Mouse (Mus musculus) midbrain, postnatal 0 days (tissue): ENCODE data around the gene Clec3b. TPM values are rescaled to one million over a fixed set of nuclear protein-coding genes. Genes with fewer than 3 reads are reported as not detected.
A peak's percentile ranks its signal among the peaks of the same experiment; 100 is the strongest.

Experiments used
- ATAC-seq: fragments of 200-750 bp; cut with Nextera tagmentation; 2 replicates; pipeline ENCODE4 v1.8.0; 2017; ENCODE audit warnings: moderate number of reproducible peaks, mild to moderate bottlenecking, moderate TSS enrichment, moderate library complexity; ENCODE audit not compliant: low FRiP score
- DNase-seq: peaks from one replicate; pipeline ENCODE4 v3.0.0-alpha.2; 2015; ENCODE audit warnings: low spot score
- H3K27ac ChIP-seq: fragments of 300-500 bp; sonication (generic); 2 replicates; pipeline ENCODE4 v1.5.1; 2014; ENCODE audit warnings: low read depth, mild to moderate bottlenecking, low read length, mixed read lengths
- H3K27me3 ChIP-seq: fragments of 300-500 bp; sonication (generic); 2 replicates; pipeline ENCODE4 v1.6.1; 2014; ENCODE audit warnings: low read length, control low read depth, mixed read lengths; ENCODE audit not compliant: insufficient read depth
- H3K36me3 ChIP-seq: fragments of 300-500 bp; sonication (generic); 2 replicates; pipeline ENCODE4 v1.6.1; 2014; ENCODE audit warnings: low read length, control low read depth, mixed read lengths; ENCODE audit not compliant: insufficient read depth
- H3K4me1 ChIP-seq: fragments of 300-500 bp; sonication (generic); 2 replicates; pipeline ENCODE4 v1.6.1; 2014; ENCODE audit warnings: mild to moderate bottlenecking, control low read depth, antibody characterized with exemption, low read length, mixed read lengths; ENCODE audit not compliant: insufficient read depth
- H3K4me2 ChIP-seq: fragments of 300-500 bp; sonication (generic); 2 replicates; pipeline ENCODE4 v1.6.1; 2014; ENCODE audit warnings: low read depth, mild to moderate bottlenecking, low read length, mixed read lengths; ENCODE audit not compliant: poor library complexity, severe bottlenecking
- H3K4me3 ChIP-seq: fragments of 300-500 bp; sonication (generic); 2 replicates; pipeline ENCODE4 v1.5.1; 2014; ENCODE audit warnings: low read depth, mild to moderate bottlenecking, low read length, moderate library complexity
- H3K9ac ChIP-seq: fragments of 300-500 bp; sonication (generic); replicated peaks from 2 replicates; pipeline ENCODE4 v1.6.1; 2014; ENCODE audit warnings: mild to moderate bottlenecking, low read length, moderate library complexity, mixed read lengths; ENCODE audit not compliant: poor library complexity, severe bottlenecking
- H3K9me3 ChIP-seq: fragments of 300-500 bp; sonication (generic); 2 replicates; pipeline ENCODE4 v1.6.1; 2016; ENCODE audit warnings: low read length, control low read depth
- CTCF ChIP-seq: IDR thresholded peaks from 2 replicates; pipeline ENCODE4 v1.5.1; 2016; ENCODE audit warnings: antibody characterized with exemption, mild to moderate bottlenecking
- WGBS: fragments of 180-500 bp; shearing (Covaris S2); extraction: QIAGEN DNeasy Blood & Tissue Kit; methylation state at CpG from one replicate; pipeline ENCODE4 v1.1.7; 2014; 5-methylcytosine and 5-hydroxymethylcytosine counted together
- polyA plus RNA-seq: library from polyadenylated mRNA; unstranded; fragments of >200 nt; fragmentation: Nextera tagmentation; extraction: Ambion mirVana; gene quantifications from 2 replicates; pipeline ENCODE4 v1.2.1, GENCODE M21; 2015
- total RNA-seq: library from RNA; depleted of rRNA; stranded (reverse); fragments of >200 nt; gene quantifications from 2 replicates; pipeline ENCODE4 v1.2.3, GENCODE M21; 2014

The Clec3b gene
- total and polyA plus RNA-seq, 2 experiments from 2014 or later: 1.3 to 4.9 TPM

GRCm38 (mm10) chr9:123139887-123140614 is 10.7 kb upstream of the Clec3b start:
- H3K36me3 ChIP-seq: peaks cover 28% of the 10 kb centered on the region
- H3K9ac ChIP-seq: no peak overlapping the region
- H3K4me3 ChIP-seq: no peak overlapping the region
- H3K4me1 ChIP-seq: no peaks in the 10 kb centered on the region
- 69% methylated on average over 4 of the region's 4 CpGs for WGBS
- ATAC-seq: no peak
- no peak for DNase-seq
- H3K9me3 ChIP-seq: no peaks in the 10 kb centered on the region
- peak overlapping the region; percentile 14; the same call in 1 of the 2 replicates for H3K27ac ChIP-seq
- no peak overlapping the region for H3K4me2 ChIP-seq
- no peaks in the 10 kb centered on the region for H3K27me3 ChIP-seq
- TF ChIP-seq CTCF: no peak

DNA sequence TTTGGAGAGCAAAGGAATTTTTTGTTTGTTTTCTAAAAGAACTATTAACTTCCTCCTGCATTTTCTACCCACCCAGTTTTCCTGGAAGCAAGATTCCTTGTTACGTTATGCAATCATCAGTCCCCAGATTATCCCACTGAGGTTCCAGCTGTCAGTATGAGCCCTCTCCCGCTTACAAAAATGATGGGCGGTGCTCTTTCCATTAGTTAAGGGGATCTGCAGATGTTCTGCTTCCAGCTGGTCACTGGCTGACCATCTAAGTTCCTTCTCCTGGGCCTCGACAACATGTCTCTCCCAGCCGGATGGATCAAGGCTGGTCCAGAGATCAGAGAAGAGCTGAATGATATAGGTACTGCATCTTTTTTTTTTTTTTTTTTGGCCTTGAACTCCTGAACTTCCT is 2.3 kb upstream of the Clec3b start:
- Histone ChIP-seq H3K27me3 (no peaks in the 10 kb centered on the region), H3K4me3 (no peak overlapping the region), H3K4me2 (no peak overlapping the region), H3K9me3 (no peaks in the 10 kb centered on the region), H3K9ac (no peak overlapping the region), H3K36me3 (no peaks in the 10 kb centered on the region), H3K4me1 (no peaks in the 10 kb centered on the region), H3K27ac (no peak overlapping the region)
- ATAC-seq (no peak), DNase-seq (no peak)
- WGBS: 81% methylated on average over 5 of the region's 5 CpGs
- TF ChIP-seq CTCF: no peak

DNA sequence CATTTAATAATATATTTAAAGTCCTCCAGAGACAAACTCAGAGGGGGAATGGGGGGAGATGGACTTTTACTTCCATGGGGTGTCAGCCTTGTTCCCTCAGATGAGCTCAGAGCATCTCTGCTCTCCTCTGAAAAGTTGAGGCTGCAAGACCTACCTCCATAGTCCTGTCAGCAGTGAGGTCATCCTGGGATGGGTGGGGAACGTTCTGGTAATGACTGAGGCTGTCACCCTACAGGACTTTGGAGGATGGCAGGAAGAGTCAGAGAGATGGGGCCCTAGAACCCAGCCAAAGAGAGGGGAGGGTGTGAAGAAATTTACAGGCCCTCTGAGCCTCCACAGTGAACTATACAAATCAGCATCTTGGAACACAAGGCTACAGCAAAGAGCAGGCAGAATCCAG is 815 bp downstream of the Clec3b start:
- no peaks in the 10 kb centered on the region for H3K36me3 ChIP-seq
- H3K9me3 ChIP-seq: no peaks in the 10 kb centered on the region
- no peak overlapping the region for H3K27ac ChIP-seq
- no peak overlapping the region for H3K9ac ChIP-seq
- H3K4me2 ChIP-seq: no peak overlapping the region
- no peak for ATAC-seq
- no peak for DNase-seq
- TF ChIP-seq CTCF: no peak
- H3K4me1 ChIP-seq: no peaks in the 10 kb centered on the region
- H3K4me3 ChIP-seq: no peak overlapping the region
- WGBS: 36% methylated on average over 1 of the region's 1 CpGs
- H3K27me3 ChIP-seq: no peaks in the 10 kb centered on the region

GRCm38 (mm10) chr9:123152026-123152425 is 1.3 kb downstream of the Clec3b start:
- ATAC-seq (no peak), DNase-seq (no peak)
- H3K27ac ChIP-seq: no peak overlapping the region
- H3K27me3 ChIP-seq: no peaks in the 10 kb centered on the region
- 72% methylated on average over 3 of the region's 3 CpGs for WGBS
- no peak overlapping the region for H3K4me3 ChIP-seq
- H3K9me3 ChIP-seq: no peaks in the 10 kb centered on the region
- H3K9ac ChIP-seq: no peak overlapping the region
- H3K36me3 ChIP-seq: no peaks in the 10 kb centered on the region
- H3K4me1 ChIP-seq: no peaks in the 10 kb centered on the region
- no peak for TF ChIP-seq CTCF
- no peak overlapping the region for H3K4me2 ChIP-seq

DNA sequence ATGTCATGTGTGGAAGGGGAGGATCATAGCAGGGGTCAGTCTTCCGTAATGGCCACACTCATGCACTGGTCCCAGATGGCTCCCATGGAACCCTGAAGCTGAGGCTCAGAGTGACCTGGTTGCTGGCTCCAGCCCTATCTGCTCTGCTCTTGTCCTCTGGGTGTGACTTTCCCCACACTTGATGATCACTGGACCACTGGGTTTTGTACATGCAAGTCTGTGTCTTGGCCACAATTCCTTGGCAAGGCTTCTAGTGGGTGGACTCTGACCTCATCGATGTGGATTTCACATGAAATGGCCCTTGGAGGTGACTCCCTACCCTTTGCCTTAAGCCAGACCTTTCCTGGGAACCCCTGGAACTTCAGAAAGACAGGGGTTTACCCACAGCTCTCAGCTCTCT is 2.4 kb downstream of the Clec3b start:
- no peaks in the 10 kb centered on the region for H3K36me3 ChIP-seq
- H3K4me1 ChIP-seq: no peaks in the 10 kb centered on the region
- H3K4me2 ChIP-seq: no peak overlapping the region
- DNase-seq (no peak), ATAC-seq (no peak)
- 90% methylated on average over 2 of the region's 2 CpGs for WGBS
- no peak overlapping the region for H3K9ac ChIP-seq
- no peaks in the 10 kb centered on the region for H3K27me3 ChIP-seq
- no peak for TF ChIP-seq CTCF
- no peak overlapping the region for H3K27ac ChIP-seq
- no peak overlapping the region for H3K4me3 ChIP-seq
- no peaks in the 10 kb centered on the region for H3K9me3 ChIP-seq

DNA sequence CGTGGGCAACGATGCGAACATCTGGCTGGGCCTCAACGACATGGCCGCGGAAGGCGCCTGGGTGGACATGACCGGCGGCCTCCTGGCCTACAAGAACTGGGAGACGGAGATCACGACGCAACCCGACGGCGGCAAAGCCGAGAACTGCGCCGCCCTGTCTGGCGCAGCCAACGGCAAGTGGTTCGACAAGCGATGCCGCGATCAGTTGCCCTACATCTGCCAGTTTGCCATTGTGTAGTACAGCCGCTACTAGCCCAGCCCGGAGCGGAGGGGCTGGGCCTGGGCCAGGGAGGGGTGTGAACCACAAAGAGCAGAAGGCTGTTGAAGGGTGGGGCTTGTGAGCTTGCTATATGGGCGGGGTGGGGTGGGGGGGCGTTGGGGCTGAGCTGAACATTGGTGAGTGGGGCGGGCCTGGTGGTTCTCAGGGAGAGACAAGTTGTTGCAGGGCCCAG is 6.2 kb downstream of the Clec3b start:
- 44% methylated on average over 28 of the region's 30 CpGs for WGBS
- peak; percentile 22; the same call in 1 of the 2 replicates for ATAC-seq

More for the DNA sequence above, 6.2 kb downstream of the Clec3b start:
- Histone ChIP-seq H3K36me3 (no peaks in the 10 kb centered on the region), H3K4me1 (no peaks in the 10 kb centered on the region), H3K27me3 (no peaks in the 10 kb centered on the region), H3K27ac (no peak overlapping the region), H3K9ac (no peak overlapping the region), H3K4me2 (no peak overlapping the region), H3K4me3 (no peak overlapping the region), H3K9me3 (no peaks in the 10 kb centered on the region)
- TF ChIP-seq CTCF: no peak
- peak; percentile 17 for DNase-seq
